ENCODE assay signal across 8 mouse cellular contexts in genomic region chr1:180255294-180256117, GRCm38 (mm10). TPM values are rescaled to one million over a fixed set of nuclear protein-coding genes. Genes with fewer than 3 reads are reported as not detected.
DNase-seq lines count a peak whose midpoint lies in the region; ATAC-seq and TF ChIP-seq lines count a peak whose summit lies in the region.

No protein-coding gene starts in this region.

- peak overlapping the region; percentile 97 for H3K4me2 ChIP-seq in embryonic facial prominence, embryonic 15.5 days (replicated peaks)
- peak overlapping the region; percentile 89 for H3K4me2 ChIP-seq in heart, embryonic 12.5 days

- peaks cover 3% of the 10 kb centered on the region for H3K9me3 ChIP-seq in G1E (replicated peaks)
- no peaks in the 10 kb centered on the region for H3K9me3 ChIP-seq in embryonic facial prominence, embryonic 15.5 days (replicated peaks)
- H3K9me3 ChIP-seq in heart, embryonic 12.5 days (replicated peaks): no peaks in the 10 kb centered on the region
- no peaks in the 10 kb centered on the region for H3K9me3 ChIP-seq in midbrain, embryonic 10.5 days (replicated peaks)

- no peaks in the 10 kb centered on the region for H3K27me3 ChIP-seq in G1E (ENCODE audit: insufficient read depth, low read length)
- no peaks in the 10 kb centered on the region for H3K27me3 ChIP-seq in embryonic facial prominence, embryonic 15.5 days
- H3K27me3 ChIP-seq in heart, embryonic 12.5 days (replicated peaks): no peaks in the 10 kb centered on the region
- H3K27me3 ChIP-seq in midbrain, embryonic 10.5 days (ENCODE audit: low read depth, poor library complexity, severe bottlenecking): peaks cover 34% of the 10 kb centered on the region

- H3K4me3 ChIP-seq in G1E (ENCODE audit: low read depth, low read length): peak overlapping the region; percentile 91
- H3K4me3 ChIP-seq in embryonic facial prominence, embryonic 15.5 days (replicated peaks): peak overlapping the region; percentile 88
- H3K4me3 ChIP-seq in heart, embryonic 12.5 days: peak overlapping the region; percentile 80
- peak overlapping the region; percentile 89 for H3K4me3 ChIP-seq in midbrain, embryonic 10.5 days

- H3K9ac ChIP-seq in embryonic facial prominence, embryonic 15.5 days: peak overlapping the region; percentile 72
- H3K9ac ChIP-seq in heart, embryonic 12.5 days: peak overlapping the region; percentile 86

- DNase-seq in kidney, adult 8-10 months: peak; percentile 57 to 62
- DNase-seq in kidney, postnatal 10 days: no peak
- no peak for DNase-seq in G1E (ENCODE audit: low spot score)
- peak; percentile 48 to 73 for DNase-seq in kidney, postnatal 36 days
- no peak for DNase-seq in midbrain, embryonic 10.5 days (ENCODE audit: low spot score)
- no peak for DNase-seq in Muller cell, postnatal 12 days (ENCODE audit: inconsistent ontology term)

- peak overlapping the region; percentile 80 for H3K27ac ChIP-seq in embryonic facial prominence, embryonic 15.5 days (replicated peaks)
- H3K27ac ChIP-seq in heart, embryonic 12.5 days (ENCODE audit: poor library complexity, severe bottlenecking): peak overlapping the region; percentile 68
- H3K27ac ChIP-seq in midbrain, embryonic 10.5 days (replicated peaks): peak overlapping the region; percentile 82

- H3K36me3 ChIP-seq in G1E (replicated peaks): peaks cover 7% of the 10 kb centered on the region
- no peaks in the 10 kb centered on the region for H3K36me3 ChIP-seq in embryonic facial prominence, embryonic 15.5 days
- H3K36me3 ChIP-seq in heart, embryonic 12.5 days: no peaks in the 10 kb centered on the region
- no peaks in the 10 kb centered on the region for H3K36me3 ChIP-seq in midbrain, embryonic 10.5 days

- no peak for TF ChIP-seq CTCF in G1E (IDR thresholded peaks at IDR 0.05; ENCODE audit: low read depth, low read length)

- ATAC-seq in G1E (ENCODE audit: extremely low read depth, insufficient number of reproducible peaks, low FRiP score, poor library complexity, severe bottlenecking): no peak
- ATAC-seq in embryonic facial prominence, embryonic 15.5 days (ENCODE audit: insufficient number of reproducible peaks, low FRiP score, low TSS enrichment, low read depth): peak; percentile 71
- peak; percentile 40 for ATAC-seq in heart, embryonic 12.5 days (ENCODE audit: insufficient number of reproducible peaks, low FRiP score)

- peaks cover 78% of the 10 kb centered on the region for H3K4me1 ChIP-seq in G1E (ENCODE audit: insufficient read depth, low read depth, low read length)
- H3K4me1 ChIP-seq in embryonic facial prominence, embryonic 15.5 days: peaks cover 13% of the 10 kb centered on the region
- H3K4me1 ChIP-seq in heart, embryonic 12.5 days (replicated peaks): peaks cover 35% of the 10 kb centered on the region
- H3K4me1 ChIP-seq in midbrain, embryonic 10.5 days: peaks cover 30% of the 10 kb centered on the region

- 2% methylated on average over 29 of the region's 33 CpGs for WGBS in embryonic facial prominence, embryonic 15.5 days
- WGBS in heart, embryonic 12.5 days: 3% methylated on average over 33 of the region's 33 CpGs
- 3% methylated on average over 33 of the region's 33 CpGs for WGBS in midbrain, embryonic 10.5 days

RNA-seq across cellular contexts. Expression of gene Psen2, which starts 7.7 kb away (rescaled TPM):
- 19.4 and 24.1 TPM in 2 replicates for total RNA-seq in G1E (2014; fragmentation: Nextera tagmentation)
- total RNA-seq in G1E (2017): 126 and 146 TPM in 2 replicates
- 15.8 and 20.2 TPM in 2 replicates for polyA plus RNA-seq in G1E (2012)
- 22.3 and 24.6 TPM in 2 replicates for polyA plus RNA-seq in embryonic facial prominence, embryonic 15.5 days (2015; fragmentation: Nextera tagmentation; extraction: Ambion mirVana)
- 13.8 and 15.1 TPM in 2 replicates for polyA plus RNA-seq in heart, embryonic 12.5 days (2016; fragmentation: Nextera tagmentation; extraction: Ambion mirVana)
- polyA plus RNA-seq in midbrain, embryonic 10.5 days (2016; fragmentation: Nextera tagmentation; extraction: Ambion mirVana): 6.2 and 6.5 TPM in 2 replicates

RNA-seq across cellular contexts. Expression of gene Coq8a, which starts 56.1 kb away (rescaled TPM):
- 3.6 and 4.4 TPM in 2 replicates for total RNA-seq in G1E (2014; fragmentation: Nextera tagmentation)
- total RNA-seq in G1E (2017): 4.0 and 4.3 TPM in 2 replicates
- polyA plus RNA-seq in G1E (2012): 4.6 and 6.2 TPM in 2 replicates
- 11.8 and 12.1 TPM in 2 replicates for polyA plus RNA-seq in embryonic facial prominence, embryonic 15.5 days (2015; fragmentation: Nextera tagmentation; extraction: Ambion mirVana)
- polyA plus RNA-seq in heart, embryonic 12.5 days (2016; fragmentation: Nextera tagmentation; extraction: Ambion mirVana): 15.2 and 17.8 TPM in 2 replicates
- polyA plus RNA-seq in midbrain, embryonic 10.5 days (2016; fragmentation: Nextera tagmentation; extraction: Ambion mirVana): 0.90 and 1.3 TPM in 2 replicates

Comparison
In these comparisons a context has a peak if more than half of its experiments do, and no peak if none do; other contexts are left out.
1. DNase-seq: peak in kidney, adult 8-10 months (2 of 2) and kidney, postnatal 36 days (2 of 2); none in kidney, postnatal 10 days (single experiment), G1E (single experiment), midbrain, embryonic 10.5 days (single experiment) and Muller cell, postnatal 12 days (single experiment).
2. Peak in every context shown above with its lines, with median percentiles within 50 percentile points of each other: H3K4me3 ChIP-seq and H3K27ac ChIP-seq.